8 mouse cellular contexts compared by ENCODE assay signal in genomic region chr19:6985951-6986708, GRCm38 (mm10). TPM values are rescaled to one million over a fixed set of nuclear protein-coding genes. Genes with fewer than 3 reads are reported as not detected.
DNase-seq lines count a peak whose midpoint lies in the region; ATAC-seq and TF ChIP-seq lines count a peak whose summit lies in the region.

No protein-coding gene starts in this region.

- H3K36me3 ChIP-seq in liver, embryonic 12.5 days: peaks cover 39% of the 10 kb centered on the region
- no peaks in the 10 kb centered on the region for H3K36me3 ChIP-seq in stomach, postnatal 0 days (ENCODE audit: control insufficient read depth, insufficient read depth, low read length)

- no peak for TF ChIP-seq CTCF in stomach, postnatal 0 days (IDR thresholded peaks at IDR 0.05; ENCODE audit: low read depth)

- peak overlapping the region; percentile 87 for H3K9ac ChIP-seq in liver, embryonic 12.5 days
- H3K9ac ChIP-seq in stomach, postnatal 0 days (ENCODE audit: low read length): no peak overlapping the region; the same call in 1 of the 2 replicates

- H3K4me3 ChIP-seq in liver, embryonic 12.5 days: peak overlapping the region; percentile 71
- peak overlapping the region; percentile 74 for H3K4me3 ChIP-seq in stomach, postnatal 0 days (ENCODE audit: low read depth, low read length)

- no peaks in the 10 kb centered on the region for H3K27me3 ChIP-seq in liver, embryonic 12.5 days (replicated peaks)
- no peaks in the 10 kb centered on the region for H3K27me3 ChIP-seq in stomach, postnatal 0 days (ENCODE audit: control insufficient read depth, insufficient read depth, low read length)

- DNase-seq in cerebellum, adult 9-11 months: peak; percentile 65
- no peak for DNase-seq in cerebellum, postnatal 25 days
- DNase-seq in thymus, postnatal 14 days: peak; percentile 8
- DNase-seq in thymus, postnatal 36 days: no peak
- DNase-seq in stomach, postnatal 0 days (ENCODE audit: low spot score): no peak
- no peak for DNase-seq in yolk sac, embryonic 10.5 days (ENCODE audit: low spot score)
- no peak for DNase-seq in adrenal gland, adult 18-20 months (ENCODE audit: low spot score in 2 of 2)

- ATAC-seq in liver, embryonic 12.5 days: peak; percentile 47
- no peak for ATAC-seq in stomach, postnatal 0 days (ENCODE audit: low FRiP score, low TSS enrichment)

- H3K4me2 ChIP-seq in liver, embryonic 12.5 days: peak overlapping the region; percentile 99
- peak overlapping the region; percentile 94 for H3K4me2 ChIP-seq in stomach, postnatal 0 days (replicated peaks; ENCODE audit: low read depth)

- H3K9me3 ChIP-seq in liver, embryonic 12.5 days (replicated peaks): no peaks in the 10 kb centered on the region
- no peaks in the 10 kb centered on the region for H3K9me3 ChIP-seq in stomach, postnatal 0 days (ENCODE audit: control insufficient read depth, low read length)

- WGBS in liver, embryonic 12.5 days (ENCODE audit: insufficient replicate concordance): 59% methylated on average over 10 of the region's 10 CpGs
- 72% methylated on average over 10 of the region's 10 CpGs for WGBS in stomach, postnatal 0 days

- TF ChIP-seq EP300 in stomach, postnatal 0 days (optimal IDR thresholded peaks at IDR 0.05): no peak

- H3K27ac ChIP-seq in liver, embryonic 12.5 days: peak overlapping the region; percentile 84; the same call in 1 of the 2 replicates
- H3K27ac ChIP-seq in stomach, postnatal 0 days (replicated peaks): no peak overlapping the region

- peaks cover 48% of the 10 kb centered on the region for H3K4me1 ChIP-seq in liver, embryonic 12.5 days
- peaks cover 6% of the 10 kb centered on the region; the same call in 1 of the 2 replicates for H3K4me1 ChIP-seq in stomach, postnatal 0 days (replicated peaks; ENCODE audit: control insufficient read depth, insufficient read depth)

RNA-seq across cellular contexts. Expression of gene Vegfb, which starts 1.3 kb away (rescaled TPM):
- polyA plus RNA-seq in liver, embryonic 12.5 days (2016; fragmentation: Nextera tagmentation; extraction: Ambion mirVana): 23.2 and 23.3 TPM in 2 replicates
- polyA plus RNA-seq in stomach, postnatal 0 days (2015; fragmentation: Nextera tagmentation; extraction: Ambion mirVana): 26.2 and 28.0 TPM in 2 replicates
- total RNA-seq in adrenal gland, adult 18-20 months (2021): 100 to 1,000 TPM in 1 of 2 experiments, 10 to 100 TPM in 1; 84.3 to 164 TPM

RNA-seq across cellular contexts. Expression of gene Fkbp2, which starts 5.8 kb away (rescaled TPM):
- 91.7 and 92.0 TPM in 2 replicates for polyA plus RNA-seq in liver, embryonic 12.5 days (2016; fragmentation: Nextera tagmentation; extraction: Ambion mirVana)
- polyA plus RNA-seq in stomach, postnatal 0 days (2015; fragmentation: Nextera tagmentation; extraction: Ambion mirVana): 130 and 134 TPM in 2 replicates
- total RNA-seq in adrenal gland, adult 18-20 months (2021): 100 to 1,000 TPM in 1 of 2 experiments, 10 to 100 TPM in 1; 86.9 to 104 TPM

RNA-seq across cellular contexts. Expression of gene Dnajc4, which starts 6.2 kb away (rescaled TPM):
- polyA plus RNA-seq in liver, embryonic 12.5 days (2016; fragmentation: Nextera tagmentation; extraction: Ambion mirVana): 12.1 and 12.7 TPM in 2 replicates
- 33.0 and 37.2 TPM in 2 replicates for polyA plus RNA-seq in stomach, postnatal 0 days (2015; fragmentation: Nextera tagmentation; extraction: Ambion mirVana)
- 10 to 100 TPM; 43.4 to 50.0 TPM for total RNA-seq in adrenal gland, adult 18-20 months (2021)

RNA-seq across cellular contexts. Expression of gene Nudt22, which starts 9.8 kb away (rescaled TPM):
- polyA plus RNA-seq in liver, embryonic 12.5 days (2016; fragmentation: Nextera tagmentation; extraction: Ambion mirVana): 10.0 and 11.9 TPM in 2 replicates
- 21.1 and 21.2 TPM in 2 replicates for polyA plus RNA-seq in stomach, postnatal 0 days (2015; fragmentation: Nextera tagmentation; extraction: Ambion mirVana)
- 10 to 100 TPM; 21.5 to 24.7 TPM for total RNA-seq in adrenal gland, adult 18-20 months (2021)

RNA-seq across cellular contexts. Expression of gene Trpt1, which starts 9.8 kb away (rescaled TPM):
- polyA plus RNA-seq in liver, embryonic 12.5 days (2016; fragmentation: Nextera tagmentation; extraction: Ambion mirVana): 2.2 and 2.5 TPM in 2 replicates
- 10.0 and 10.1 TPM in 2 replicates for polyA plus RNA-seq in stomach, postnatal 0 days (2015; fragmentation: Nextera tagmentation; extraction: Ambion mirVana)
- 10 to 100 TPM; 11.4 to 15.4 TPM for total RNA-seq in adrenal gland, adult 18-20 months (2021)

Comparison
In these comparisons a context has a peak if more than half of its experiments do, and no peak if none do; other contexts are left out.
1. DNase-seq: peak in cerebellum, adult 9-11 months (single experiment) and thymus, postnatal 14 days (single experiment); none in cerebellum, postnatal 25 days (0 of 2), thymus, postnatal 36 days (0 of 2), stomach, postnatal 0 days (single experiment), yolk sac, embryonic 10.5 days (single experiment) and adrenal gland, adult 18-20 months (0 of 2).